Mouse (Mus musculus) neural tube, embryonic 10.5 days (tissue): ENCODE data around the gene Gmfg.

ENCODE experiments used
- DNase-seq: peaks from one replicate; pipeline ENCODE4 v3.0.0-alpha.2; 2017; ENCODE audit warnings: low spot score; ENCODE audit errors: extremely low spot score

Gene Gmfg

DNA sequence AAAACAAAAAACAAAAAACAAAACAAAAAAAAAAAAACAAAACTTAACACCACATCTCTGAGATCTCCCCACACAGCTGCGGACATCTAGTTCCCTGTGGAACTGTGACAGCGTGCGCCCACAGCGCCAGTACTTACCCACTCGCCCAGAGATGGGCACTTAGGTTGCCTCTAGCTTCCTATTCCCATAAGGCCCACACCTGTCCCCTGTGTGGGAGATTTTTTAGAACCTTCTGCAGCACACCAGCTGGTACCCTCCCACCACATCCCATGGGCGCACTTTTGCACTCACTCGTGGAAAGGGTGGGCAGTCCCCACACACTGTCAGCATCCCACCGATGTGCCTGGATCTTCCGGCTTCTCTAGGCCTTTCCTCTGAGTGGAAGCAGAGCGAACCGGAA lies 45.6 kb downstream of the Gmfg start:
- no peak for DNase-seq

DNA sequence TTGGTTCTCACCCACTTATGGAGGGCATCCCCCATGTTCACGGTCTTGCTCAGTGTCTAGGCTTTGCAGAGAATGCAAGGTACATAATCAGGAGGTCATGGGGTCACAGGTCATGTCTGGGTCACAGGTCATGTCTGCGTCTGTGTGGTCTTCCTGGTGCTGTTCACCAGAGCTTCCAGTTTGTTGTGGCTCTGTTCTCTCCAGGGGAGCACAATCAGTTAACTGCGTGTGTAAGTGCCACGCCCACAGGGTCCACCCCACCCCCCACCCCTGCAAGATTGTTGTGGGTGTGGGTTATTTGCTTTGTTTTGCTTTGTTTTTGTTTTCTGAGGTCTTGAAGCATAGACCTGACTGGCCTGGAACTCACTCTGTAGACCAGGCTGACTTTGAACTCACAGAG lies 46.9 kb downstream of the Gmfg start:
- no peak for DNase-seq

DNA sequence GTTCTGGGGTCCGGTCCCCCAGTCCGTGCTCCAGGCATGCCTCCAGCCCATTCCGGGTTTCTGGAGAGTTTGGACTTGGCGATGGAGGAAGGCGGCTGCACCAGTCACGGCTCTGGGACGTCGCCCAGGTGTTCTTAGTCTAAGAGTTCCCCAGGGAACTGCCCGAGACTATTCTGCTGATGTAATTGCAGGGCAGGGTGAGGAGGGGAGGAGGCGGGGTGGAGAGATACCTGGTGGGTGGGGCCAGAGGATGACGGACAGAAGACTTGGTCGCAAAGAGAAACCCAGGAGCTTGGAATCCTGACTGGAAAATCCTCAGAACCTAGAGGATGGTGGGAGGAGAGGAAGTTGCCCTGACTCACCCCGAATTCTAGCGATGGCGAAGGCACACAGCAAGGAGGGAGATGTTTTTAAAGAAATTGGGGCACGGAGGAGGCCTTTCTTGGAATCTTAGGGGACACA lies 50.8 kb downstream of the Gmfg start:
- peak; percentile 21 for DNase-seq

DNA sequence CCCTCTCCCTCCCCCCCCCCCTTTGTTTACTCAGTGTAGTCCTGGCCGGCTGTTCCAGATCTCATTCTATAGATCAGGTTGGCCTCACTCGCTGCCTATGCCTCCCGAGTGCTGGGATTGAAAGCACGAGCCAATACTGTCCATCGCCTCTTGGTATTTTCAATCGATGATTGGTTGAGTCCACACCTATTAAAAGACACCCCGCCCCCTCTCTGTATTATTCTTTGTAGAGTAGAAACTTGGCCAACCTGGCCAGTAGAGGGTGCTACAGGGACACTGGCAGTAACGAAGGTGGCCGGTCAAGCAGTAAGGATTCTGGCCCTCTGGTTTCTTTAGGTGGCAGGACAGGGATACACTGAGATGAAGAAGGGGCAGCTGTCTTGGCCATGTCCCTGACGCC lies 53.2 kb downstream of the Gmfg start:
- peak; percentile 50 for DNase-seq

DNA sequence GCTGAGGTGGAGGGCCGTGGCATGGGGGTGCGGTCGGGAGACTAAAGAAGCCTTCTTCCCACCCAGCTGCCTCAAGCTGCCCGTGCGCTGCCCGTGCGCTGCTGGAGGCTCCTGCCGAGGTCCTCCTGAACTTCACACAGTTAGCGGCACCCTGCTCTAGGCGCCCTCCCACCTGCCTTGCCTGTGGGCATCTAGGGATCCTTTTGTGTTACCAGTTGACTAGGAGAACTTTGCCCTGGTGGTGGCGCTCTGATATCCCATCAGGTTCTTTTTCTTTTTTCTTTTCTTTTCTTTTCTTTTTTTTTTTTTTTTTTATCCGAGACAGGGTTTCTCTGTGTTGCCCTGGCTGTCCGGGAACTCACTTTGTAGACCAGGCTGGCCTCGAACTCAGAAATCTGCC lies 53.7 kb downstream of the Gmfg start:
- DNase-seq = no peak

DNA sequence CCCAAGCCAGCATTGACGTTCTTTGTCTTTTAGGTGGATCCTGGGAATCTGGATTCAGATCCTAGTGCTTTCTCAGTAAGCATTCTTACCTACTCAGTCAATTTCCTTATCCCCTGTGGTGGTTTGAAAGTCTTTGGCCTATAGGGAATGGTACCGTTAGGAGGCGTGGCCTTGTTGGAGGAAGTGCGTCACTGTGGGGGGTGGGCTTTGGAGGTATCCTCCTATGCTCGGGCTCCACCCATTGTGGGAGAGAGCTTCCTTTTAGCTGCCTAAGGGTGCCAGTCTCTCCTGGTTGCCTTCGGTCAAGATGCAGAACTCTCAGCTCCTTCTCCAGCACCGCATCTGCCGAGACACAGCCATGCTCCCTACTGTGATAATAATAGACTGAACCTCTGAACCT lies 55.1 kb downstream of the Gmfg start:
- no peak for DNase-seq

DNA sequence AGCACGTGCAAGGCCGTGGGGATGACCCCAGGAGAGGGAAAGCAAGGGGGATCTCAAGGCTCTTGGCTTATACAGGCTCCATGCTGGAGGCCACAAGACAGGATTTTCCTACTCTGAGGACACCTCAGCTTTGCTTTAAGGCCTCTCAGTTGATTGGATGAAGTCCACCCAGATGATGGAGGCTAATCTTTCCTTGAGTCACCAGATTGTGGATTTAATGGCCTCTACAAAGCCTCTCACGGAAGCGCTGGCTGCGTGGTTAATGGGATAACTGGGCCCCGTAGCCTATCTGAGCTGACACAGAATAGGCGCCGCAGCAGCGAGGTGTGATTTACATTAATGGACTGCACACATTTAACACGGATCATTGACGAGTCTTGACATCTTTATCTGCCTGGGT lies 58.2 kb downstream of the Gmfg start:
- no peak for DNase-seq
